Mouse (Mus musculus) C2C12 (cell line): Measurements from ENCODE around the gene Itgad. TPM values are rescaled to one million over a fixed set of nuclear protein-coding genes. Genes with fewer than 3 reads are reported as not detected.

ENCODE experiments used
- H3K27me3 ChIP-seq: one replicate; pipeline ENCODE4 v1.6.1; 2011; ENCODE audit not compliant: control insufficient read depth, insufficient read depth, insufficient read length
- H3K36me3 ChIP-seq: one replicate; pipeline ENCODE4 v1.6.1; 2011; ENCODE audit not compliant: control insufficient read depth, insufficient read depth
- H3K4me3 ChIP-seq: one replicate; pipeline ENCODE4 v1.5.1; 2011; ENCODE audit warnings: mild to moderate bottlenecking, control low read depth; ENCODE audit not compliant: poor library complexity, insufficient read depth, severe bottlenecking
- H3K79me2 ChIP-seq: one replicate; pipeline ENCODE4 v1.6.1; 2011; ENCODE audit not compliant: control insufficient read depth, insufficient read depth
- H3K79me3 ChIP-seq: one replicate; pipeline ENCODE4 v1.6.1; 2011; ENCODE audit warnings: low read depth, control low read depth
- H3ac ChIP-seq: one replicate; pipeline ENCODE3; 2011; ENCODE audit warnings: low read depth; ENCODE audit not compliant: control insufficient read depth, insufficient read length
- CEBPB ChIP-seq: IDR thresholded peaks from one replicate; pipeline ENCODE4 v1.6.1; 2011; ENCODE audit warnings: low read depth, mild to moderate bottlenecking, control low read depth, moderate library complexity
- CTCF ChIP-seq: IDR thresholded peaks from one replicate; pipeline ENCODE4 v1.5.1; 2011; ENCODE audit not compliant: control insufficient read depth, insufficient read depth, insufficient read length
- FOSL1 ChIP-seq: IDR thresholded peaks from one replicate; pipeline ENCODE4 v1.8.0; 2011; ENCODE audit warnings: mild to moderate bottlenecking, low read length; ENCODE audit not compliant: poor library complexity, insufficient read depth, severe bottlenecking
- MAX ChIP-seq: IDR thresholded peaks from one replicate; pipeline ENCODE4 v1.6.1; 2011; ENCODE audit warnings: mild to moderate bottlenecking, control low read depth
- MYOD1 ChIP-seq: IDR thresholded peaks from one replicate; pipeline ENCODE4 v1.6.1; 2011; ENCODE audit warnings: low read depth; ENCODE audit not compliant: control insufficient read depth, insufficient read length
- MYOG ChIP-seq: IDR thresholded peaks from one replicate; pipeline ENCODE4 v1.6.1; 2011; ENCODE audit not compliant: control insufficient read depth, insufficient read length; ENCODE audit errors: extremely low read depth
- USF1 ChIP-seq: IDR thresholded peaks from one replicate; pipeline ENCODE4 v1.6.1; 2011; ENCODE audit warnings: low read depth, mild to moderate bottlenecking, control low read depth, moderate library complexity
- polyA plus RNA-seq: library from polyadenylated mRNA; unstranded; fragments of >200 nt; fragmentation: generic; extraction: Trizol; gene quantifications from one replicate; pipeline ENCODE4 v1.2.1, GENCODE M21; 2012; ENCODE audit warnings: missing spikeins

The Itgad gene
- polyA plus RNA-seq, 1 experiment: not detected

- H3ac ChIP-seq: no peak overlapping the region
- H3K79me2 ChIP-seq: no peaks in the 10 kb centered on the region
- TF ChIP-seq CEBPB (no peak), CTCF (peak; percentile 24)
- H3K4me3 ChIP-seq: no peak overlapping the region
- peaks cover 19% of the 10 kb centered on the region for H3K27me3 ChIP-seq
- no peaks in the 10 kb centered on the region for H3K79me3 ChIP-seq
- no peaks in the 10 kb centered on the region for H3K36me3 ChIP-seq
These were observed 54.0 kb downstream of the Itgad start for GRCm38 (mm10) chr7:128208187-128208586.

DNA sequence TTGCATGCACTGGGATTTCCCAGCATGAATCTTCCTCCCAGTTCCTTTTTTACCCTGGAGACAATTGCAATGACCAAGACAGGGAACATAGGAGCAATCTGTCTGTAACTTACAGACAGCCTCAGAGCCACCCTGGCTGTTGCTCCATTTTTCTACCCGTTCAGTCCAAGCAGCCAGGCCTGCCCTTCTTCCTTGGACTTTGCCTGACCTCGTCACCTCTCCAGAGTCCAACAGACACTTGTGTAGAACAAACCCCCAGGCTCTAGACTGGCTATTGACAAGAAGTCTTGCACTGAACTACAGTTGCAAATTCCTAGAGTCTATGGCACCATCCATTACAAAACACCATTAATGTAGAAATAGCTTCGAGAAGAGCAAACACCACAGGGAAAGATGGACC lies 55.6 kb downstream of the Itgad start:
- peaks cover 17% of the 10 kb centered on the region for H3K27me3 ChIP-seq
- H3K4me3 ChIP-seq: no peak overlapping the region

GRCm38 (mm10) chr7:128219952-128220351 lies 65.8 kb downstream of the Itgad start:
- no peaks in the 10 kb centered on the region for H3K79me3 ChIP-seq
- no peaks in the 10 kb centered on the region for H3K36me3 ChIP-seq
- H3K27me3 ChIP-seq: peaks cover 27% of the 10 kb centered on the region
- H3K79me2 ChIP-seq: no peaks in the 10 kb centered on the region
- TF ChIP-seq MYOG (no peak), FOSL1 (no peak), MYOD1 (no peak), CTCF (no peak), MAX (no peak), USF1 (no peak)
- no peak overlapping the region for H3ac ChIP-seq
- no peak overlapping the region for H3K4me3 ChIP-seq

More for the DNA sequence above, 55.6 kb downstream of the Itgad start:
- Histone ChIP-seq H3K79me3 (no peaks in the 10 kb centered on the region), H3K36me3 (no peaks in the 10 kb centered on the region), H3K79me2 (no peaks in the 10 kb centered on the region), H3ac (no peak overlapping the region)
- TF ChIP-seq CTCF: no peak
- no peak for TF ChIP-seq MYOD1
- no peak for TF ChIP-seq FOSL1
- no peak for TF ChIP-seq MYOG
- no peak for TF ChIP-seq USF1
- no peak for TF ChIP-seq CEBPB
- TF ChIP-seq MAX: no peak

GRCm38 (mm10) chr7:128220936-128221335 lies 66.8 kb downstream of the Itgad start:
- no peaks in the 10 kb centered on the region for H3K79me3 ChIP-seq
- no peaks in the 10 kb centered on the region for H3K36me3 ChIP-seq
- no peak overlapping the region for H3K4me3 ChIP-seq
- no peak overlapping the region for H3ac ChIP-seq
- peaks cover 27% of the 10 kb centered on the region for H3K27me3 ChIP-seq
- no peaks in the 10 kb centered on the region for H3K79me2 ChIP-seq
- TF ChIP-seq MAX: no peak
- no peak for TF ChIP-seq MYOD1
- no peak for TF ChIP-seq FOSL1
- no peak for TF ChIP-seq MYOG
- no peak for TF ChIP-seq USF1
- TF ChIP-seq CEBPB: no peak
- TF ChIP-seq CTCF: no peak

- TF ChIP-seq MAX (no peak), CEBPB (no peak)
- peaks cover 3% of the 10 kb centered on the region for H3K79me2 ChIP-seq
- no peak overlapping the region for H3K4me3 ChIP-seq
- H3K27me3 ChIP-seq: no peaks in the 10 kb centered on the region
- no peak overlapping the region for H3ac ChIP-seq
- peaks cover 5% of the 10 kb centered on the region for H3K36me3 ChIP-seq
- peaks cover 3% of the 10 kb centered on the region for H3K79me3 ChIP-seq
These were observed 77.6 kb downstream of the Itgad start for GRCm38 (mm10) chr7:128231741-128232140.

DNA sequence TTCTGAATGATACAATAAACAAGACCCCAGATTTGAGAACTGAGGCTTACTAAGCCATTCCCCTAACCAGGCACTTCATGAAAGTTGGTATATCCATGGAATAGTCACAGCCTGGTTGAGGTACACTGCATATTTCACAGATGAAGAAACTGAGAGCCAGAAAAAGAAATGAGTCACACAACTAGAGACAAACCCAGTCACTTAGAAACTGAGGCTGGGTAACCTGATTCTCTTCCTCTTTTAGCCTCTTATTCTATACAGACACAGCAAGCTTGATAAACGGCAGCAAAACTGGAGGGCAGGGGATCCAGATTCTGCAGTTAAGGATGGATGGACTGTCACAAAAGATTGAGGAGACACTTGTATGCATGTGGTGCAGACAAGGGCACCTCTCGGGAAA lies 80.6 kb downstream of the Itgad start:
- Histone ChIP-seq H3K27me3 (no peaks in the 10 kb centered on the region), H3K36me3 (peaks cover 5% of the 10 kb centered on the region), H3K79me3 (peaks cover 5% of the 10 kb centered on the region), H3K79me2 (peaks cover 15% of the 10 kb centered on the region), H3K4me3 (no peak overlapping the region), H3ac (no peak overlapping the region)
- TF ChIP-seq CEBPB (no peak), CTCF (no peak), MAX (no peak), MYOD1 (no peak), FOSL1 (no peak), MYOG (no peak), USF1 (no peak)
